Mouse (Mus musculus): ENCODE measurements around the gene Rptor. TPM values are rescaled to one million over a fixed set of nuclear protein-coding genes. Genes with fewer than 3 reads are reported as not detected.

Gene Rptor
- polyA plus RNA-seq, 1 experiment from 2014 or later = 13.2 TPM

- Histone ChIP-seq H3K4me3 (replicated peaks; ENCODE audit: low read length) (no peak overlapping the region), H3K27ac (no peak overlapping the region), H3K9ac (no peak overlapping the region), H3K4me1 (replicated peaks; ENCODE audit: control insufficient read depth, insufficient read depth, low read length) (peaks cover 27% of the 10 kb centered on the region), H3K4me2 (replicated peaks) (no peak overlapping the region), H3K27me3 (ENCODE audit: control insufficient read depth, insufficient read depth, low read length) (no peaks in the 10 kb centered on the region), H3K36me3 (replicated peaks; ENCODE audit: control insufficient read depth, insufficient read depth) (no peaks in the 10 kb centered on the region), H3K9me3 (ENCODE audit: control insufficient read depth, low read length) (no peaks in the 10 kb centered on the region)
- no peak for DNase-seq (ENCODE audit: low spot score)
- WGBS = 64% methylated on average over 2 of the region's 2 CpGs
- ATAC-seq (ENCODE audit: low FRiP score) = no peak
These were observed 83.4 kb downstream of the Rptor start for GRCm38 (mm10) chr11:119685910-119686659.

GRCm38 (mm10) chr11:119687316-119687715 lies 84.6 kb downstream of the Rptor start:
- no peaks in the 10 kb centered on the region for H3K9me3 ChIP-seq (ENCODE audit: control insufficient read depth, low read length)
- no peak overlapping the region for H3K4me2 ChIP-seq (replicated peaks)
- 85% methylated on average over 3 of the region's 3 CpGs for WGBS
- no peaks in the 10 kb centered on the region for H3K27me3 ChIP-seq (ENCODE audit: control insufficient read depth, insufficient read depth, low read length)
- H3K27ac ChIP-seq = no peak overlapping the region
- no peak overlapping the region for H3K4me3 ChIP-seq (replicated peaks; ENCODE audit: low read length)
- ATAC-seq (ENCODE audit: low FRiP score) = no peak
- H3K9ac ChIP-seq = no peak overlapping the region
- H3K4me1 ChIP-seq (replicated peaks; ENCODE audit: control insufficient read depth, insufficient read depth, low read length) = peaks cover 27% of the 10 kb centered on the region
- DNase-seq (ENCODE audit: low spot score) = no peak
- H3K36me3 ChIP-seq (replicated peaks; ENCODE audit: control insufficient read depth, insufficient read depth) = no peaks in the 10 kb centered on the region

DNA sequence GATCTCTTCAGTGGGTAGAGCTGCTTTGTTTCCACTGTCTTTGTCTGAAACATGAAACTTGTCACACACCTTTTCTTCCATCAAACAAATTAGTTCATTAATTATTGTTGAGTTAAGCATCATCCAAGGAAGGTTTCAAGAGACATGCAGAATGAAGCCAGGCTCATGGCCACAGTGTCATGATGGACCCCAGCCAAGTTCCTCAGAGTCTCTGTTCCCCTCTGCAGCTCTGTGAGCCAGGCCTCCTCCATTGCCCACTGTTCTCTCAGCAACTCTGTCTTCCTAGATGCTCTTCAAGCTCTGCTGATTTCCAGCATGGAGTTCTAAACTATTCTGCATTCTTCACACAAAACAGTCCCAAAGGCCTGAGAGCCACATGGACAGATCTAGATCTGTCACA lies 85.3 kb downstream of the Rptor start:
- Histone ChIP-seq H3K4me2 (replicated peaks) (no peak overlapping the region), H3K4me1 (replicated peaks; ENCODE audit: control insufficient read depth, insufficient read depth, low read length) (peaks cover 27% of the 10 kb centered on the region), H3K9ac (no peak overlapping the region), H3K36me3 (replicated peaks; ENCODE audit: control insufficient read depth, insufficient read depth) (no peaks in the 10 kb centered on the region), H3K4me3 (replicated peaks; ENCODE audit: low read length) (no peak overlapping the region), H3K27me3 (ENCODE audit: control insufficient read depth, insufficient read depth, low read length) (no peaks in the 10 kb centered on the region), H3K9me3 (ENCODE audit: control insufficient read depth, low read length) (no peaks in the 10 kb centered on the region), H3K27ac (no peak overlapping the region)
- ATAC-seq (ENCODE audit: low FRiP score) (no peak), DNase-seq (ENCODE audit: low spot score) (no peak)

- Histone ChIP-seq H3K36me3 (replicated peaks; ENCODE audit: control insufficient read depth, insufficient read depth) (no peaks in the 10 kb centered on the region), H3K27ac (no peak overlapping the region), H3K4me2 (replicated peaks) (no peak overlapping the region), H3K9me3 (ENCODE audit: control insufficient read depth, low read length) (no peaks in the 10 kb centered on the region), H3K4me1 (replicated peaks; ENCODE audit: control insufficient read depth, insufficient read depth, low read length) (peaks cover 21% of the 10 kb centered on the region), H3K4me3 (replicated peaks; ENCODE audit: low read length) (no peak overlapping the region), H3K27me3 (ENCODE audit: control insufficient read depth, insufficient read depth, low read length) (no peaks in the 10 kb centered on the region), H3K9ac (no peak overlapping the region)
- no peak for DNase-seq (ENCODE audit: low spot score)
- WGBS = 93% methylated on average over 3 of the region's 3 CpGs
- ATAC-seq (ENCODE audit: low FRiP score) = no peak
These were observed 87.2 kb downstream of the Rptor start for GRCm38 (mm10) chr11:119689936-119690335.

GRCm38 (mm10) chr11:119692196-119692910 lies 89.6 kb downstream of the Rptor start:
- DNase-seq (ENCODE audit: low spot score) (no peak), ATAC-seq (ENCODE audit: low FRiP score) (no peak)
- H3K9me3 ChIP-seq (ENCODE audit: control insufficient read depth, low read length) = no peaks in the 10 kb centered on the region
- H3K27ac ChIP-seq = no peak overlapping the region
- no peak overlapping the region for H3K4me3 ChIP-seq (replicated peaks; ENCODE audit: low read length)
- 0 out of 2 replicates have a peak, but pooled peaks cover 10% of the 10 kb centered on the region for H3K4me1 ChIP-seq (replicated peaks; ENCODE audit: control insufficient read depth, insufficient read depth, low read length)
- H3K27me3 ChIP-seq (ENCODE audit: control insufficient read depth, insufficient read depth, low read length) = no peaks in the 10 kb centered on the region
- H3K4me2 ChIP-seq (replicated peaks) = no peak overlapping the region
- WGBS = 91% methylated on average over 6 of the region's 6 CpGs
- no peaks in the 10 kb centered on the region for H3K36me3 ChIP-seq (replicated peaks; ENCODE audit: control insufficient read depth, insufficient read depth)
- H3K9ac ChIP-seq = no peak overlapping the region

- WGBS = 62% methylated on average over 1 of the region's 1 CpGs
- ATAC-seq (ENCODE audit: low FRiP score) = no peak
These were observed 90.2 kb downstream of the Rptor start for GRCm38 (mm10) chr11:119692911-119693261.

GRCm38 (mm10) chr11:119694146-119694860 lies 91.6 kb downstream of the Rptor start:
- DNase-seq (ENCODE audit: low spot score) = no peak
- ATAC-seq (ENCODE audit: low FRiP score) = no peak
- 0 out of 2 replicates have a peak, but pooled peaks cover 4% of the 10 kb centered on the region for H3K4me1 ChIP-seq (replicated peaks; ENCODE audit: control insufficient read depth, insufficient read depth, low read length)
- no peak overlapping the region for H3K4me2 ChIP-seq (replicated peaks)
- no peaks in the 10 kb centered on the region for H3K27me3 ChIP-seq (ENCODE audit: control insufficient read depth, insufficient read depth, low read length)
- H3K4me3 ChIP-seq (replicated peaks; ENCODE audit: low read length) = no peak overlapping the region
- H3K9me3 ChIP-seq (ENCODE audit: control insufficient read depth, low read length) = no peaks in the 10 kb centered on the region
- 72% methylated on average over 10 of the region's 10 CpGs for WGBS
- H3K36me3 ChIP-seq (replicated peaks; ENCODE audit: control insufficient read depth, insufficient read depth) = no peaks in the 10 kb centered on the region
- no peak overlapping the region for H3K27ac ChIP-seq
- H3K9ac ChIP-seq = no peak overlapping the region

More at GRCm38 (mm10) chr11:119692911-119693261, 90.2 kb downstream of the Rptor start:
- H3K4me2 ChIP-seq (replicated peaks) = no peak overlapping the region
- DNase-seq (ENCODE audit: low spot score) = no peak
- H3K4me1 ChIP-seq (replicated peaks; ENCODE audit: control insufficient read depth, insufficient read depth, low read length) = 0 out of 2 replicates have a peak, but pooled peaks cover 8% of the 10 kb centered on the region
- H3K36me3 ChIP-seq (replicated peaks; ENCODE audit: control insufficient read depth, insufficient read depth) = no peaks in the 10 kb centered on the region
- H3K27me3 ChIP-seq (ENCODE audit: control insufficient read depth, insufficient read depth, low read length) = no peaks in the 10 kb centered on the region
- no peak overlapping the region for H3K9ac ChIP-seq
- H3K27ac ChIP-seq = no peak overlapping the region
- H3K4me3 ChIP-seq (replicated peaks; ENCODE audit: low read length) = no peak overlapping the region
- no peaks in the 10 kb centered on the region for H3K9me3 ChIP-seq (ENCODE audit: control insufficient read depth, low read length)

DNA sequence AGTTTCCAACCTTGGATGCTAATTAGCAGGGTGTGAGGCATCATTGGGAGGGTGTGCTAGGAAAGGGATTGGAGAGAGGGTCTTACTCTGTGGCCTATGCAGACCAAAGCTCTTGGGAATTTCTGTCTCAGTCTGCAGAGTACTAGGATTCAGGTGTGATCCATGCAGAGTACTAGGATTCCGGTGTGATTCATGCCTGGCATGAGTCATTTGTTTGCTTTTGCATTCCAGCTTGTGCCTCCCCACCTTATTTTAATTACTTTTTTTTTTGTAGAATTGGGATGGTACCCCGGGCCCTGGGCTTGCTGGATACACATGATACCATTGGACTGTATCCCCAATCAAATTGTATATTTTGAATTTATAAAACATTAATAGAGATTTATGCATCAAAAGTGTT lies 93.7 kb downstream of the Rptor start:
- H3K4me2 ChIP-seq (replicated peaks) = no peak overlapping the region
- H3K27ac ChIP-seq = no peak overlapping the region
- no peaks in the 10 kb centered on the region for H3K9me3 ChIP-seq (ENCODE audit: control insufficient read depth, low read length)
- H3K4me3 ChIP-seq (replicated peaks; ENCODE audit: low read length) = no peak overlapping the region
- H3K36me3 ChIP-seq (replicated peaks; ENCODE audit: control insufficient read depth, insufficient read depth) = no peaks in the 10 kb centered on the region
- ATAC-seq (ENCODE audit: low FRiP score) (no peak), DNase-seq (ENCODE audit: low spot score) (no peak)
- WGBS = 89% methylated on average over 2 of the region's 2 CpGs
- H3K9ac ChIP-seq = no peak overlapping the region
- H3K4me1 ChIP-seq (replicated peaks; ENCODE audit: control insufficient read depth, insufficient read depth, low read length) = 0 out of 2 replicates have a peak, but pooled peaks cover 4% of the 10 kb centered on the region
- H3K27me3 ChIP-seq (ENCODE audit: control insufficient read depth, insufficient read depth, low read length) = no peaks in the 10 kb centered on the region

DNA sequence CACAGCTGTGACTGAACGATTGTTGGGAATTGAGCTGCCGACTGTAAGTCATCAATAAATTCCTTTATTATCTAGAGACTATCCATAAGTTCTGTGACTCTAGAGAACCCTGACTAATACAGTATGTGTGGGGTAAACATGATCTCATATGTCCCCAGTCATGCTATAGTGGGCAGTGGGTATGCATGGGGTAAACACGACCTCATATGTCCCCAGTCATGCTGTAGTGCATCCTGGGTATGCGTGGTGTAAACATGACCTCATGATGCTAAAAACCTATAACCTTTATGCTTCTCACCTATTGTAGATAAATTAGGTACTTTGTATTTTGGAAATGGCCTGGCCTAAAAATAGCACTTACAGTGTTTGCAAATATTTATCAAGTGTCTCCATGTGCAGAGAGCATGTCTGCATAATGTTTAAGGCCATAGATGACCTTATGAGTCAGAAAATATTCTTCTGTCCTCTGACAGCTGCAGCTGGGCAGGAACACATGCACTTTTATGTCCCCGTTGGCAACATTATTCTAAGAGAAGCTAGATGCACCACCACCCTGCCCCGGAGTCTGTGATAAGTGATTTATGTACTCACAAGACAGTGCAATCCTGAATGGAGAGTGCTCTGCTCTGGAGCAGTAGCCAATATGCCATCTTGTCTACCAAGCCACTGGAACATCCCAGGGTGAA lies 102.8 kb downstream of the Rptor start:
- H3K36me3 ChIP-seq (replicated peaks; ENCODE audit: control insufficient read depth, insufficient read depth) = no peaks in the 10 kb centered on the region
- no peaks in the 10 kb centered on the region for H3K9me3 ChIP-seq (ENCODE audit: control insufficient read depth, low read length)
- no peak overlapping the region for H3K4me2 ChIP-seq (replicated peaks)
- peaks cover 11% of the 10 kb centered on the region for H3K4me1 ChIP-seq (replicated peaks; ENCODE audit: control insufficient read depth, insufficient read depth, low read length)
- no peaks in the 10 kb centered on the region for H3K27me3 ChIP-seq (ENCODE audit: control insufficient read depth, insufficient read depth, low read length)
- WGBS = 87% methylated on average over 4 of the region's 6 CpGs
- H3K4me3 ChIP-seq (replicated peaks; ENCODE audit: low read length) = no peak overlapping the region
- no peak overlapping the region for H3K9ac ChIP-seq
- DNase-seq (ENCODE audit: low spot score) (no peak), ATAC-seq (ENCODE audit: low FRiP score) (no peak)
- H3K27ac ChIP-seq = no peak overlapping the region
